Mouse (Mus musculus) hindbrain, embryonic 13.5 days (tissue): ENCODE data around the gene Copz2. TPM values are rescaled to one million over a fixed set of nuclear protein-coding genes. Genes with fewer than 3 reads are reported as not detected.
"Not testable (repeated sequence)": the region's sequence is repeated elsewhere in the genome, so short reads cannot be mapped to it uniquely, and the experiment has no call there.

ENCODE experiments used
- ATAC-seq: fragments of 200-750 bp; cut with Nextera tagmentation; 2 replicates; pipeline ENCODE4 v1.8.0; 2017; ENCODE audit warnings: moderate TSS enrichment; ENCODE audit not compliant: low FRiP score
- H3K27ac ChIP-seq: fragments of 300-500 bp; sonication (generic); 2 replicates; pipeline ENCODE4 v1.5.1; 2015; ENCODE audit warnings: inconsistent platforms, mild to moderate bottlenecking, moderate library complexity
- H3K27me3 ChIP-seq: fragments of 300-500 bp; sonication (generic); 2 replicates; pipeline ENCODE4 v1.6.1; 2015; ENCODE audit warnings: mild to moderate bottlenecking, inconsistent platforms
- H3K36me3 ChIP-seq: fragments of 300-500 bp; sonication (generic); 2 replicates; pipeline ENCODE4 v1.6.1; 2015; ENCODE audit warnings: mild to moderate bottlenecking, inconsistent platforms
- H3K4me1 ChIP-seq: fragments of 300-500 bp; sonication (generic); replicated peaks from 2 replicates; pipeline ENCODE4 v1.6.1; 2015; ENCODE audit warnings: inconsistent platforms
- H3K4me2 ChIP-seq: fragments of 300-500 bp; sonication (generic); 2 replicates; pipeline ENCODE4 v1.6.1; 2015; ENCODE audit warnings: inconsistent platforms, mild to moderate bottlenecking, moderate library complexity
- H3K4me3 ChIP-seq: fragments of 300-500 bp; sonication (generic); 2 replicates; pipeline ENCODE4 v1.5.1; 2015; ENCODE audit warnings: mild to moderate bottlenecking, inconsistent platforms
- H3K9ac ChIP-seq: fragments of 300-500 bp; sonication (generic); 2 replicates; pipeline ENCODE4 v1.6.1; 2015; ENCODE audit warnings: mild to moderate bottlenecking, inconsistent platforms
- H3K9me3 ChIP-seq: fragments of 300-500 bp; sonication (generic); 2 replicates; pipeline ENCODE4 v1.6.1; 2016; ENCODE audit warnings: inconsistent platforms
- WGBS: fragments of 180-500 bp; shearing (Covaris S2); methylation state at CpG from one replicate; pipeline ENCODE4 v1.1.7; 2015; 5-methylcytosine and 5-hydroxymethylcytosine counted together
- polyA plus RNA-seq: library from polyadenylated mRNA; unstranded; fragments of >200 nt; fragmentation: Nextera tagmentation; extraction: Ambion mirVana; gene quantifications from 2 replicates; pipeline ENCODE4 v1.2.1, GENCODE M21; 2015

The Copz2 gene
- polyA plus RNA-seq, 1 experiment from 2014 or later, result 27.3 TPM

DNA sequence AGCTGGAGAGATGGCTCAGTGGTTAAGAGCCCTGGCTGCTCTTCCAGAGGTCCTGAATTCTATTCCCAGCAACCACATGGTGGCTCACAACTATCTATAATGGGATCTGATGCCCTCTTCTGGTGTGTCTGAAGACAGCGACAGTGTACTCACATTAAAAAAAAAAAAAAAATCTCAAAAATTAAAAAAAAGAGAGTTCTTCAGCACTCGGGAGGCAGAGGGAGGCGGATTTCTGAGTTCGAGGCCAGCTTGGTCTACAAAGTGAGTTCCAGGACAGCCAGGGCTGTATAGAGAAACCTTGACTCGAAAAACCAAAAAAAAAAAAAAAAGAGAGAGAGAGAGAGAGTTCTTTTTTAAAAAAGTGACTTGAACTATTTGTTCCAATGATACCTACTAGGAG, 525 bp upstream of the Copz2 start:
- Histone ChIP-seq H3K4me3 (peak overlapping the region; percentile 44; the same call in 1 of the 2 replicates), H3K4me2 (peak overlapping the region; percentile 67)

GRCm38 (mm10) chr11:96857446-96857845, 7.8 kb downstream of the Copz2 start:
- H3K27me3 ChIP-seq, result no peaks in the 10 kb centered on the region
- no peak overlapping the region for H3K4me2 ChIP-seq
- H3K4me1 ChIP-seq, result peaks cover 17% of the 10 kb centered on the region
- no peaks in the 10 kb centered on the region for H3K9me3 ChIP-seq
- WGBS, result 83% methylated on average over 5 of the region's 5 CpGs
- no peak overlapping the region for H3K9ac ChIP-seq
- H3K4me3 ChIP-seq, result no peak overlapping the region
- no peaks in the 10 kb centered on the region for H3K36me3 ChIP-seq
- ATAC-seq, result no peak
- no peak overlapping the region for H3K27ac ChIP-seq

More for the DNA sequence above, 525 bp upstream of the Copz2 start:
- not testable (repeated sequence) for H3K9ac ChIP-seq, H3K9me3 ChIP-seq, ATAC-seq, H3K36me3 ChIP-seq, H3K27ac ChIP-seq
- Histone ChIP-seq H3K27me3 (peaks cover 18% of the 10 kb centered on the region), H3K4me1 (peaks cover 11% of the 10 kb centered on the region)
- 67% methylated on average over 5 of the region's 5 CpGs for WGBS

DNA sequence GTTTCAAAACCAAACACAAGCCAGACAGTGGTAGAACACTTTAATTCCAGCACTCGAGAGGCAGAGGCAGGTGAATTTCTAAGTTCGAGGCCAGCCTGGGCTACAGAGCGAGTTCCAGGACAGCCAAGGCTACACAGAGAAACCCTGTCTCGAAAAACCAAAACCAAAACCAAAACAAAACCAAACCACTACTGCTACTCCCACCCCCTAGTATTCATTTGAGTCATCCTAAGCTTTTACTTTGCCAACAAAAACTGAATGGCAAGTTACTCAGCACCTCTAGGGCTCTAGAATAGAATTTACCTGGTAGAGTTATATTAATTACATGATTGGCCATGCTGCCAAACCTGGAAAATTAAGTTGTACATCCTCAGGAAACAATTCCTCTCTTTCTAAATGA, 10.0 kb downstream of the Copz2 start:
- H3K4me1 ChIP-seq, result peaks cover 36% of the 10 kb centered on the region
- H3K27ac ChIP-seq, result no peak overlapping the region
- ATAC-seq, result no peak
- WGBS, result 93% methylated on average over 4 of the region's 4 CpGs
- no peak overlapping the region for H3K9ac ChIP-seq
- H3K9me3 ChIP-seq, result no peaks in the 10 kb centered on the region
- no peak overlapping the region for H3K4me3 ChIP-seq
- no peaks in the 10 kb centered on the region for H3K36me3 ChIP-seq
- H3K4me2 ChIP-seq, result no peak overlapping the region
- H3K27me3 ChIP-seq, result no peaks in the 10 kb centered on the region

- WGBS, result 11% methylated on average over 8 of the region's 8 CpGs
- peak overlapping the region; percentile 83 for H3K4me2 ChIP-seq
- no peak overlapping the region for H3K4me3 ChIP-seq
- no peaks in the 10 kb centered on the region for H3K9me3 ChIP-seq
- H3K4me1 ChIP-seq, result peaks cover 36% of the 10 kb centered on the region
- H3K27ac ChIP-seq, result no peak overlapping the region
- no peaks in the 10 kb centered on the region for H3K27me3 ChIP-seq
- no peaks in the 10 kb centered on the region for H3K36me3 ChIP-seq
- H3K9ac ChIP-seq, result no peak overlapping the region
- peak; percentile 29; the same call in 1 of the 2 replicates for ATAC-seq
These were observed 10.9 kb downstream of the Copz2 start for GRCm38 (mm10) chr11:96860564-96860963.

- H3K4me1 ChIP-seq, result peaks cover 36% of the 10 kb centered on the region
- no peaks in the 10 kb centered on the region for H3K36me3 ChIP-seq
- H3K27me3 ChIP-seq, result no peaks in the 10 kb centered on the region
- H3K4me3 ChIP-seq, result peak overlapping the region; percentile 47
- H3K27ac ChIP-seq, result no peak overlapping the region
- no peaks in the 10 kb centered on the region for H3K9me3 ChIP-seq
- peak overlapping the region; percentile 83 for H3K4me2 ChIP-seq
- 1% methylated on average over 20 of the region's 20 CpGs for WGBS
- ATAC-seq, result peak; percentile 55
- H3K9ac ChIP-seq, result peak overlapping the region; percentile 71
These were observed 11.8 kb downstream of the Copz2 start for GRCm38 (mm10) chr11:96861446-96861845.

DNA sequence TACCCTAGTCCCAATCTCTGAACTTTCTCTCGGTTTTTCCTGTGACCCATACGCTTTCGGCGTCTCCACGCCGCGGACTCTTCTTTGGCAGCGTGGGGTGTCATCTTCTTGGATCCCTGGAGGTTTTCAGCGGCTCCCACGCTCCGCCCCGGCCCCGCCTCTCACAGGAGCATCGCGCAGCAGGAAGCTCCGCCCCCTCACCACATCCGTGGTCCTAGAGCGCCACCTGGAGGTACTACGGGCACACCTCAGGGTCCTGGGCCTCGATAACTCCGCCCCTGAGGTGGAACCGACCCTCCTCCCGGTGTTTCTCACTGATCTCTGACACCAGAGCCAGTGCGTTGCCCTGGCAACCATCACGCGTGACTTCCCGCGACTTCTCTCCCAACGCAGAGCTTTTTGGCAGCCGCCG, 12.2 kb downstream of the Copz2 start:
- peak overlapping the region; percentile 83 for H3K4me2 ChIP-seq
- under 1% methylated on average over 31 of the region's 31 CpGs for WGBS
- peak; percentile 82 for ATAC-seq
- H3K4me3 ChIP-seq, result peak overlapping the region; percentile 47
- H3K27me3 ChIP-seq, result no peaks in the 10 kb centered on the region
- H3K9ac ChIP-seq, result peak overlapping the region; percentile 71
- no peaks in the 10 kb centered on the region for H3K9me3 ChIP-seq
- no peak overlapping the region for H3K27ac ChIP-seq
- no peaks in the 10 kb centered on the region for H3K36me3 ChIP-seq
- H3K4me1 ChIP-seq, result peaks cover 36% of the 10 kb centered on the region

- no peaks in the 10 kb centered on the region for H3K36me3 ChIP-seq
- H3K9ac ChIP-seq, result peak overlapping the region; percentile 63
- 53% methylated on average over 12 of the region's 12 CpGs for WGBS
- no peaks in the 10 kb centered on the region for H3K27me3 ChIP-seq
- peak overlapping the region; percentile 77 for H3K27ac ChIP-seq
- peaks cover 40% of the 10 kb centered on the region for H3K4me1 ChIP-seq
- H3K9me3 ChIP-seq, result no peaks in the 10 kb centered on the region
- H3K4me3 ChIP-seq, result peak overlapping the region; percentile 47; the same call in 1 of the 2 replicates
- no peak for ATAC-seq
- H3K4me2 ChIP-seq, result peak overlapping the region; percentile 83
These were observed 12.9 kb downstream of the Copz2 start for GRCm38 (mm10) chr11:96862534-96862933.

DNA sequence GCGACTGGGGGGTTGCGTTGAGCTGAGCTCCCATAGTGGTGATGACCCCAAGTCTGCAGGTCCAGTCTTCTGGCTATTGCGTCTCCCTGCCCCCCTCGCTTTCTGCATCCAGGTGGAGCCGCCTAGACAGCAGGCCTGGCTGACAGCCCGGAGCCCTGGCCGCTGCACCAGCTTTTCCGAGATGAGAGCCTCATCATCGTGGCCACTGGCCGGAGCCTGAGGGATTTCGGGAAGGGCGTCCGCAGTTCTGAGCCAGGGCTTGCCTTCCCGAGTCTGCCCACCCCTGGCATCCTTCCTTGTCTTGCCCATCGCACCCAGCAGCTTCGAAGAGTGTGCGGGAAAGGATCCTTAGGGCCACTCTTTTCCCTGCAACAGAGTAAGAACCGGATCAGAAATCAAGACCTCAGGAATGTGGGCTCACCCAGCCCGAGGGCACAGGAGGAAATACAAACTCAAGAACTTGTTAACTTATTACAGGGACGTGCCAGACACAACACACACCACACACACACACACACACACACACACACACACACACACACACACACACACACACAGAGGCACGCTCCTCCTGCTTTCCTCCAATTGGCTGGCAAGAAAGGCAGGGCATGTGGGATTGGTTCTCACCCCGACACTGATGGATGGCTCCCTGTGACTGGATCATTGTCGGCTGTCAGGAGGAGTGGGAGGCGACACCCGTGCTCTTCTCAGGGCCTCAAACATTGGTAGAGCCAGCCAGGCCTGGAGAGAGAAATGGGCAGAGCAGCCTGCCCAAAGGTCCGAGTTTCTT, 13.7 kb downstream of the Copz2 start:
- H3K4me1 ChIP-seq, result peaks cover 41% of the 10 kb centered on the region
- peak overlapping the region; percentile 7; the same call in 1 of the 2 replicates for H3K4me3 ChIP-seq
- ATAC-seq, result peak; percentile 44; the same call in 1 of the 2 replicates
- no peaks in the 10 kb centered on the region for H3K36me3 ChIP-seq
- H3K9ac ChIP-seq, result peak overlapping the region; percentile 63
- no peaks in the 10 kb centered on the region for H3K9me3 ChIP-seq
- H3K4me2 ChIP-seq, result peak overlapping the region; percentile 45
- H3K27ac ChIP-seq, result peak overlapping the region; percentile 77
- 13% methylated on average over 26 of the region's 26 CpGs for WGBS
- no peaks in the 10 kb centered on the region for H3K27me3 ChIP-seq

GRCm38 (mm10) chr11:96867149-96867548, 17.5 kb downstream of the Copz2 start:
- H3K36me3 ChIP-seq, result no peaks in the 10 kb centered on the region
- H3K9me3 ChIP-seq, result no peaks in the 10 kb centered on the region
- peak; percentile 47; the same call in 1 of the 2 replicates for ATAC-seq
- H3K4me3 ChIP-seq, result no peak overlapping the region
- 0 out of 2 replicates have a peak overlapping the region, but pooled peaks have one; percentile 4 for H3K9ac ChIP-seq
- no peaks in the 10 kb centered on the region for H3K27me3 ChIP-seq
- no peak overlapping the region for H3K4me2 ChIP-seq
- 0 out of 2 replicates have a peak overlapping the region, but pooled peaks have one; percentile 70 for H3K27ac ChIP-seq
- peaks cover 33% of the 10 kb centered on the region for H3K4me1 ChIP-seq
- 10% methylated on average over 5 of the region's 5 CpGs for WGBS

DNA sequence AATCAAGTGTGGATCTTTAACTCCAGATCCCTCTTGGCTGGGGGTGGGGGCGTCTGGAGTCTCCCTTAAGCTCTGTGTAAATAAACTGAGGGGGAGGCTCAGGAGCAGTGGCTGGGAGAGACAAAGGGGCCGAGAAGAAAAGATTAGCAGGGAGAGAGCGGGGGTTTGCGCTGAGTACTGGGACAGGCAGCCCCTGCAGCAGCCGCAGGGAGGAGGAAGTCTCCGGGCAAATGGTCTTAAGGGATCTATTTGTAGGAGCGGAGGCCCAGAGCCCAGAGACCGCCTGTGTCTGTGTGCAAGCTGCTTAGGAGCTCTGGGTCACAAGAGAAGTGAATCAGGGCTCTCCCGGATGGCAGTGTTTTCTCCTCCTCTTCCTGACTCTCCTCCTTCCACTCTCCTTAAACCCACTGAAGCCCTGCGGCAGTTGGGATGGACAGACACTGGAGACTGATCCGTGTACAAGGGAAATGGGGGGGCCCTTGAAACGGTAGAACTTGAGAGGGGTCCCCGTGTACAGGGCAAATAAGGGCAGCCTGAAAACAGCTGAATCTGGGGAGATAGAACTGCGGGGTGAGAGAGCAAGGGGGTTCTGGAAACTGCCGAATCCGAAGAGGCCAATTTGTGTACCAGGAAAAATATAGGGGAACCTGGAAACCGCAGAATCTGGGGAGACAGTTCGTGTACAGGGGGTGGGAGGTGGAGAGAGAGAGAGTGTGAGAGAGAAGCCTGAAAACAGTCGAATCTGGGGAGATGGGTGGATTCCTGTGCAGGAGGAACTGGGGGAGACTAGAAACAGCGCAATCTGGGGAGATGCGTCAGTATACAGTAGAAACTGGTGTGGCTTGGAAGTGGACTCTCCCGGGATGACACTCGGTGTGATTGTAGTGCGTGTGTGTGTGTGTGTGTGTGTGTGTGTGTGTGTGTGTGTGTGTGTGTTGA, 23.0 kb downstream of the Copz2 start:
- H3K4me1 ChIP-seq, result peaks cover 56% of the 10 kb centered on the region
- H3K9me3 ChIP-seq, result no peaks in the 10 kb centered on the region
- no peaks in the 10 kb centered on the region for H3K36me3 ChIP-seq
- 3% methylated on average over 24 of the region's 24 CpGs for WGBS
- peak overlapping the region; percentile 66 for H3K9ac ChIP-seq
- H3K27ac ChIP-seq, result peak overlapping the region; percentile 100
- H3K27me3 ChIP-seq, result no peaks in the 10 kb centered on the region
- peak overlapping the region; percentile 25 for H3K4me2 ChIP-seq
- ATAC-seq, result 0 out of 2 replicates have a peak, but pooled peaks have one; percentile 11
- no peak overlapping the region for H3K4me3 ChIP-seq

- Histone ChIP-seq H3K27me3 (no peaks in the 10 kb centered on the region), H3K4me1 (peaks cover 65% of the 10 kb centered on the region), H3K36me3 (no peaks in the 10 kb centered on the region), H3K4me3 (no peak overlapping the region), H3K27ac (peak overlapping the region; percentile 100), H3K4me2 (peak overlapping the region; percentile 4; the same call in 1 of the 2 replicates), H3K9me3 (no peaks in the 10 kb centered on the region), H3K9ac (peak overlapping the region; percentile 66)
- 6% methylated on average over 11 of the region's 11 CpGs for WGBS
- ATAC-seq, result no peak
These were observed 24.0 kb downstream of the Copz2 start for GRCm38 (mm10) chr11:96873601-96874140.

- ATAC-seq, result no peak
- Histone ChIP-seq H3K4me3 (peak overlapping the region; percentile 28), H3K36me3 (no peaks in the 10 kb centered on the region), H3K9me3 (no peaks in the 10 kb centered on the region), H3K4me2 (peak overlapping the region; percentile 49), H3K27me3 (no peaks in the 10 kb centered on the region), H3K27ac (peak overlapping the region; percentile 100), H3K9ac (peak overlapping the region; percentile 19; the same call in 1 of the 2 replicates), H3K4me1 (peaks cover 76% of the 10 kb centered on the region)
- WGBS, result 8% methylated on average over 4 of the region's 4 CpGs
These were observed 25.6 kb downstream of the Copz2 start for GRCm38 (mm10) chr11:96875270-96875669.
